Mouse (Mus musculus): ENCODE measurements around the gene Rsph6a. TPM values are rescaled to one million over a fixed set of nuclear protein-coding genes. Genes with fewer than 3 reads are reported as not detected.

Gene Rsph6a
- polyA plus RNA-seq, 2 experiments: not detected

DNA sequence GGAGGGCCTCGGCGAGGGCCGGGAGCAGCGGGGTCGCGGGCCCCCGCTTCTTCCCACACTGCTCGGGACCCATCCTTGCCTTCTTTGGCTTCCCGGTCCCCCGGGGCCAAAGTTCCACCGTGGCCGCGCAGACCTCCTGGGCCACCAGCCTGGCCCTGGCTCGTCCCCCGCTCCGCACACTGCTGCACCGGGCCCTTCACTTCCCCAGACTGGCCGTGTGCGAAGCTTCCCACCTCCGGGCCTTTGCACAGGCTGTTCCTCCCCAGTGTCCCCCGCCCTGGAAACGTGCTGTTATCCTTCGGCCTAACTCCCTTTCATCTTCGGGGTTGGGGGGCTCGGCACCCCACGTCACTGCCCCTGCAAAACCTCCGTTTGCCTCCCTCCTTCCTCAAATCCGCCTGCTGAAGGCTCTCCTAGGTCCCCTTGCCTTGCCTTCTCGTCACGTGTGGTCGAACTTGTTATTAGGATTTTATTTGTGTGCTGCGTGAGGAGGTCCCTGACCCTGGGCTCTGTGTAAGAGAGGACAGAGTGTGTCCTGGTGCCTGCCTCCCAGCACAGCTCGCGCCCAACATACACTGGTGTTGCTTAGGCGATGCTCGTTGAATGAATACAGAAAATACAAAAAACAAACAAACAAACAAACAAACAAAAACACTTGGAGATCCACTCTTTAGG, 29.8 kb upstream of the Rsph6a start:
- Histone ChIP-seq H3K27me3 (ENCODE audit: control insufficient read depth, insufficient read depth, low read length) (peaks cover 32% of the 10 kb centered on the region), H3K4me2 (ENCODE audit: low read depth) (peak overlapping the region; percentile 77), H3K36me3 (replicated peaks; ENCODE audit: control insufficient read depth, insufficient read depth, low read depth) (peaks cover 9% of the 10 kb centered on the region), H3K4me1 (replicated peaks; ENCODE audit: control insufficient read depth in 2 of 2, insufficient read depth in 2 of 2, low read length in 1 of 2) (peaks cover 11 to 17% of the 10 kb centered on the region in 2 experiments), H3K9me3 (ENCODE audit: control insufficient read depth, low read length) (no peaks in the 10 kb centered on the region), H3K9ac (replicated peaks) (peak overlapping the region; percentile 89), H3K27ac (peak overlapping the region; percentile 2; the same call in 1 of the 2 replicates), H3K4me3 (ENCODE audit: insufficient read depth in 1 of 2, low read depth in 2 of 2, low read length in 2 of 2) (peak overlapping the region; percentile 74 to 89)
- under 1% methylated on average over 33 of the region's 36 CpGs for WGBS (ENCODE audit: insufficient replicate concordance)
- peak; percentile 57 for ATAC-seq (ENCODE audit: insufficient read depth)
- TF ChIP-seq EP300 (IDR thresholded peaks at IDR 0.05; ENCODE audit: low read depth): no peak
- TF ChIP-seq CTCF (IDR thresholded peaks at IDR 0.05; ENCODE audit: low read depth): no peak
- DNase-seq (ENCODE audit: low read depth in 3 of 3, low spot score in 3 of 3): no peak

DNA sequence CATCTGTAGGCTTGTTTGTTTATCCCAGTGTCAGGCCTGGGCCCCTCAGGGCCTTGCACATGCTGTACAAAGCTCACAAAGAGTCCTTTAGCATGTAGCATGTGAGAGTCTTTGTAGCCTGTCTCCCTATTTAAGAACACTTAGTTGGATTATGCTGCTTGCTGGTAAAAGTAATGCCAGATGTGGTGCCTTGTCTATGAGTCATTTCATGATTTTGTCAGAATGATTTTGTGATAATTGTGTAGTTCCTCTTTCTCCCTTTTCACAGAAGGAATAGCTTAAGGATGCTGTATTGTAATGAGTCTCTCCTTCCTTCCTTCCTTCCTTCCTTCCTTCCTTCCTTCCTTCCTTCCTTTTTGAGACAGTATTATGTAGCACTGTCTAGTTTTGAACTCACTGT, 26.4 kb upstream of the Rsph6a start:
- Histone ChIP-seq H3K27ac (no peak overlapping the region), H3K4me1 (replicated peaks; ENCODE audit: control insufficient read depth in 2 of 2, insufficient read depth in 2 of 2, low read length in 1 of 2) (peaks cover 11 to 17% of the 10 kb centered on the region in 2 experiments), H3K27me3 (ENCODE audit: control insufficient read depth, insufficient read depth, low read length) (peaks cover 8% of the 10 kb centered on the region), H3K9ac (replicated peaks) (no peak overlapping the region), H3K4me3 (ENCODE audit: insufficient read depth in 1 of 2, low read depth in 2 of 2, low read length in 2 of 2) (no peak overlapping the region), H3K9me3 (ENCODE audit: control insufficient read depth, low read length) (no peaks in the 10 kb centered on the region), H3K4me2 (ENCODE audit: low read depth) (no peak overlapping the region), H3K36me3 (replicated peaks; ENCODE audit: control insufficient read depth, insufficient read depth, low read depth) (peaks cover 33% of the 10 kb centered on the region)
- no peak for TF ChIP-seq CTCF (IDR thresholded peaks at IDR 0.05; ENCODE audit: low read depth)
- no peak for TF ChIP-seq EP300 (IDR thresholded peaks at IDR 0.05; ENCODE audit: low read depth)
- no peak for DNase-seq (ENCODE audit: low read depth in 3 of 3, low spot score in 3 of 3)
- no peak for ATAC-seq (ENCODE audit: insufficient read depth)

DNA sequence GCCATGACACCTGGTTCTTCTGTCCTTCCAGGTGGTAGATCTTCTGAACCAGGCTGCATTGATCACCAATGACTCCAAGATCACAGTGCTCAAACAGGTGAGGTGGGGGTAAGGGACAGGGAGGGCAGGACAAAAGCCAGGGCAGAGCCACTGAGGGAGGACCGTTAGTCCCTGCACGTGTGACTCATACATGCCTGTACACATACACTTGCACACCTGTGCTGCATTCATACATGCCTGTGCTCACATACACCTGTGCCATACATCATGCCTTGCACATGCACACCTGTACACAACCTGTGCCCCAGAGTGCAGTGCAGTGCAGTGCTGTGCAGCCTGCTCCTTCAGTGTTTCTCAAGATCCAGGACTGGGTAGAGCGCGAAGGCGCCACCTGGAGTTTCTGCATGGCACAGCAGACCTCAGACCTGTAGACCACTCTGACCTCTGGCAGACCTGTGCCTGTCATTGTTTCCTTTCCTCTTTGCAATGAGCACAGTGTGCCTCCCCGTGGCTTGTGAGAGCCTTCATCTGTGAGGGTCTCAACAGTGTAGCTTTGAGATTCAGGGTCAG, 25.3 kb upstream of the Rsph6a start:
- TF ChIP-seq EP300 (IDR thresholded peaks at IDR 0.05; ENCODE audit: low read depth): no peak
- TF ChIP-seq CTCF (IDR thresholded peaks at IDR 0.05; ENCODE audit: low read depth): peak; percentile 87
- no peak overlapping the region for H3K27ac ChIP-seq
- no peak overlapping the region for H3K4me3 ChIP-seq (ENCODE audit: insufficient read depth in 1 of 2, low read depth in 2 of 2, low read length in 2 of 2)
- no peaks in the 10 kb centered on the region for H3K27me3 ChIP-seq (ENCODE audit: control insufficient read depth, insufficient read depth, low read length)
- DNase-seq (ENCODE audit: low read depth in 3 of 3, low spot score in 3 of 3) (no peak), ATAC-seq (ENCODE audit: insufficient read depth) (no peak)
- H3K9me3 ChIP-seq (ENCODE audit: control insufficient read depth, low read length): no peaks in the 10 kb centered on the region
- 58% methylated on average over 6 of the region's 6 CpGs for WGBS (ENCODE audit: insufficient replicate concordance)
- no peak overlapping the region for H3K4me2 ChIP-seq (ENCODE audit: low read depth)
- H3K4me1 ChIP-seq (replicated peaks; ENCODE audit: control insufficient read depth in 2 of 2, insufficient read depth in 2 of 2, low read length in 1 of 2): peaks cover 7 to 12% of the 10 kb centered on the region in 2 experiments
- no peak overlapping the region for H3K9ac ChIP-seq (replicated peaks)
- H3K36me3 ChIP-seq (replicated peaks; ENCODE audit: control insufficient read depth, insufficient read depth, low read depth): peaks cover 33% of the 10 kb centered on the region

DNA sequence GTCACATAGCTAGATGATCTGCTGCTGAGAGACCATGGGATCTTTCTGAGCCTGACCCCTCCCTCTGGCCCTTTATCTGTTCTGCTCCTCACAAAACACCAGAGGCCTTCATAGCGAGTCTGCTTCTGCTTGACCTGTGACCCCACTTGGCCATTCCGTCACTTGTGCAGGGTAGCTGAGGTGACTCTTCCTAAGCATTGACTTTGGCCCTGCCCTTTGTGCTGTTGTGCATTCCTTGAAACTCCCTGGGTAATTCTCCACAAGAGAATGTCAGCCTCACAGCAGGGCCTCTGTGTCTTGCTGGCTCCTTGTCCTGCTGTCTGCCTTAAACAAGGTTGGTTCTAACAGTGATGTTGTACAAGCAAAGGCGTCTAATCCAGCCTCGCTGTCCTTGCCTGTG, 22.8 kb upstream of the Rsph6a start:
- Histone ChIP-seq H3K9me3 (ENCODE audit: control insufficient read depth, low read length) (no peaks in the 10 kb centered on the region), H3K27me3 (ENCODE audit: control insufficient read depth, insufficient read depth, low read length) (no peaks in the 10 kb centered on the region), H3K27ac (no peak overlapping the region), H3K4me2 (ENCODE audit: low read depth) (no peak overlapping the region), H3K36me3 (replicated peaks; ENCODE audit: control insufficient read depth, insufficient read depth, low read depth) (peaks cover 45% of the 10 kb centered on the region), H3K4me1 (replicated peaks; ENCODE audit: control insufficient read depth in 2 of 2, insufficient read depth in 2 of 2, low read length in 1 of 2) (no peaks in the 10 kb centered on the region), H3K4me3 (ENCODE audit: insufficient read depth in 1 of 2, low read depth in 2 of 2, low read length in 2 of 2) (no peak overlapping the region), H3K9ac (replicated peaks) (no peak overlapping the region)
- DNase-seq (ENCODE audit: low read depth in 3 of 3, low spot score in 3 of 3): no peak
- no peak for TF ChIP-seq EP300 (IDR thresholded peaks at IDR 0.05; ENCODE audit: low read depth)
- no peak for TF ChIP-seq CTCF (IDR thresholded peaks at IDR 0.05; ENCODE audit: low read depth)
- no peak for ATAC-seq (ENCODE audit: insufficient read depth)
- WGBS (ENCODE audit: insufficient replicate concordance): 70% methylated on average over 4 of the region's 4 CpGs

DNA sequence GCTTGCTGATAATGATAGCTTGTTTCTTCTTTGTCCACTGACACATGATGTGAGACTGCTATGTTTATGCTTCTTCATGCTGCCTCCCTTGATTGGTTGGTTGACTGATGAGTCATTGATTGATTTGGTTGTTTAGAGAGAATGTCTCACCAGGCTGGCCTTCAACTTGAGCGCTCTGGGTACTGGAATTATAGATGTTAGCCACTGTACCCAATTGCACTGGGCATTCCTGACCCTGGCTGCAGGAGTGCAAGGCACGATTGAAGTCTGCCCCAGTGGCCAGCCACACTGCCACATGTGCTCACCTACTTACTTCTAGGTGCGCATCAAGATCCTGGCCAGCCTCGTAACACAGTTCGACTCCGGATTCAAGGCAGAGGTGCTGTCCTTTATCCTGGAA, 9.9 kb upstream of the Rsph6a start:
- Histone ChIP-seq H3K27me3 (ENCODE audit: control insufficient read depth, insufficient read depth, low read length) (no peaks in the 10 kb centered on the region), H3K9ac (replicated peaks) (no peak overlapping the region), H3K27ac (no peak overlapping the region), H3K4me3 (ENCODE audit: insufficient read depth in 1 of 2, low read depth in 2 of 2, low read length in 2 of 2) (no peak overlapping the region), H3K4me1 (replicated peaks; ENCODE audit: control insufficient read depth in 2 of 2, insufficient read depth in 2 of 2, low read length in 1 of 2) (no peaks in the 10 kb centered on the region), H3K4me2 (ENCODE audit: low read depth) (no peak overlapping the region), H3K9me3 (ENCODE audit: control insufficient read depth, low read length) (no peaks in the 10 kb centered on the region), H3K36me3 (replicated peaks; ENCODE audit: control insufficient read depth, insufficient read depth, low read depth) (peaks cover 62% of the 10 kb centered on the region)
- ATAC-seq (ENCODE audit: insufficient read depth) (no peak), DNase-seq (ENCODE audit: low read depth in 3 of 3, low spot score in 3 of 3) (no peak)
- no peak for TF ChIP-seq EP300 (IDR thresholded peaks at IDR 0.05; ENCODE audit: low read depth)
- TF ChIP-seq CTCF (IDR thresholded peaks at IDR 0.05; ENCODE audit: low read depth): no peak
- WGBS (ENCODE audit: insufficient replicate concordance): 88% methylated on average over 6 of the region's 6 CpGs
